Mouse (Mus musculus): ENCODE measurements at regions not wholly inside any gene's neighbourhood (a gene's known extent, or its start where the extent isn't known, plus 50 kb on each side); places are given as distances from the start of the nearest gene placed in this dataset.
"Not testable (repeated sequence)": the region's sequence is repeated elsewhere in the genome, so short reads cannot be mapped to it uniquely, and the experiment has no call there.

DNA sequence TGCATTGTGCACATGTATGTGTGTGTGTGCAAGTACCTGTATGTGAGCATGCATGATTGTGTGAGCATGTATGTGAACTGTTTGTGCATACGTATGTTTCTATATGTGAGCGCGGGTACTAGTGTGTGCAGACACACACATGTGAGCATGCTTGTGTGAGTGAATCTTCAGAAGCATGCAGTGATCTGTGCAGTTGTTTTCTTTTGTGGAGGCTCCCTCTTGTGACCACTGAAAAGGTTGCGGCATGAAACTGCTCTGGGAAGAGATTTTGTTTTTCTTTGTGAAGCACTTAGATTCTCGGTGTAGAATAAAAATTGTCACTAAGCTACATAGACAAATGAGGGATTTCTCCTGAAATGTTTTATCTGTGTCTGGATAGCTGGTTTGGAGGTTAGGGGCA lies 189.2 kb upstream of the Rapgef5 start:
- not testable (repeated sequence) for ATAC-seq (ENCODE audit: insufficient number of reproducible peaks, low FRiP score); H3K27me3 ChIP-seq (replicated peaks); H3K4me3 ChIP-seq; H3K4me1 ChIP-seq (replicated peaks); H3K27ac ChIP-seq (ENCODE audit: poor library complexity, severe bottlenecking); H3K9me3 ChIP-seq (replicated peaks); H3K4me2 ChIP-seq; H3K36me3 ChIP-seq; H3K9ac ChIP-seq
- WGBS: 62% methylated on average over 5 of the region's 5 CpGs

DNA sequence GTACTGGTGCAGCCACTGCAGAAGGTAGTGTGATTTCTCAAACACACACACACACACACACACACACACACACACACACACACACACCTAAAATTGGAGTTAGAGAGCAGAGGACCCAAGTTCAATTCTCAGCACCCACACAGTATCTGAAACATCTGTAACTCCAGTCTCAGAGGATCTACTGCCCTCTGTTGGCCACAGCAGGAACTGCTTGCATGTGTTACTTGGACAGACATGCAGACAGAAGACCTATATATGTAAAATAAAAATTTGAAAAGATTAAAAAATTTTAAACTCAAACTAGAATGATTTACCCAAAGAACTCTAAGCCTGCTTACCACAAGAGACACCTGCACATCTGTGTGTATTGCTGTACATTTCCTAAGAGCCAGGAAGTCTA lies 185.9 kb upstream of the Rapgef5 start:
- no peak for ATAC-seq (ENCODE audit: insufficient number of reproducible peaks, low FRiP score)
- Histone ChIP-seq H3K9ac (no peak overlapping the region), H3K4me2 (no peak overlapping the region), H3K27me3 (replicated peaks) (no peaks in the 10 kb centered on the region), H3K4me3 (no peak overlapping the region), H3K27ac (ENCODE audit: poor library complexity, severe bottlenecking) (no peak overlapping the region), H3K36me3 (no peaks in the 10 kb centered on the region), H3K4me1 (replicated peaks) (no peaks in the 10 kb centered on the region), H3K9me3 (replicated peaks) (peaks cover 8% of the 10 kb centered on the region; the same call in 1 of the 2 replicates)

DNA sequence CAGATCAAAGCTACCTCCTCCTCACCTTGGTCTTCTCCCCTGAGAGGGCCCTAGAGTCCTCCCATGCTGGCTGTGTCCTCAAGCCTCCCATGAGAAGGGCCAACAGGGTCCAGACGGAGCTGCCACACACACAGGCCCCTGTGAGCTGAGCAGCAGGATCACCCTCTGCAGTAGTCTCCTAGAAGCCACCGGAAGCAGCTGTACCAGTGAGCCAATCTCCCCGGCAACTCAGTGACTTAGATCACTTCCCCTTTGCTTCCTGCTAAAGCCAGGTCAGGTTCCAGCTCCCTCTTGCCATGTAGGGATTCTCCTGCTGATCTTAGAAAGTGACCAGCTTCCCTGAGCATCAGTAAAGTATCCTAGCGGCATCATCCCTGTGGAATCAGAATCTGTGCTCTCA lies 179.4 kb upstream of the Rapgef5 start:
- no peak overlapping the region for H3K27ac ChIP-seq (ENCODE audit: poor library complexity, severe bottlenecking)
- 0 out of 2 replicates have a peak, but pooled peaks cover 6% of the 10 kb centered on the region for H3K9me3 ChIP-seq (replicated peaks)
- H3K4me1 ChIP-seq (replicated peaks): no peaks in the 10 kb centered on the region
- no peak overlapping the region for H3K9ac ChIP-seq
- no peak overlapping the region for H3K4me2 ChIP-seq
- no peaks in the 10 kb centered on the region for H3K36me3 ChIP-seq
- no peak overlapping the region for H3K4me3 ChIP-seq
- H3K27me3 ChIP-seq (replicated peaks): no peaks in the 10 kb centered on the region
- 49% methylated on average over 4 of the region's 4 CpGs for WGBS
- ATAC-seq (ENCODE audit: insufficient number of reproducible peaks, low FRiP score): no peak

DNA sequence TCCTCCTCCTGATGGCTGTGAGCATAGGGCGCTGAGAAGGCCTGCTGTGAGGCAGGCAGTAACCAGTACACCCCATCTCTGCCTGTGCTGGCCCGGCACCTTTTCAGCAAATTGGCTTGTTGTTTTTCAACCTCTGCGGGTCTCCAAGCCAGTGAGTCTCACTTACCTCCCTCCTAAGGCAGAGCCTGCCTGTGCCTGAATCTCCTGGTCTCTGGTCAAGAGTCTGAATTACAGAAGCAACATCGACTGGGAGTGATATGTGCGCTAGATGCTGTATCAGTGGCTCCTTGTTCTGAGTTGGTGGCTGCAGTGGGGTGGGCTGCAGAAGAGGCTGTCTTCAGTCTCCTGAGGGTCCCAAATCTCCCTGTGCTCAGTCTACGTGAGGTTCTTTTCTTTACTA lies 174.0 kb upstream of the Rapgef5 start:
- WGBS: 32% methylated on average over 6 of the region's 6 CpGs
- Histone ChIP-seq H3K4me3 (no peak overlapping the region), H3K27ac (ENCODE audit: poor library complexity, severe bottlenecking) (no peak overlapping the region), H3K9me3 (replicated peaks) (0 out of 2 replicates have a peak, but pooled peaks cover 3% of the 10 kb centered on the region), H3K36me3 (no peaks in the 10 kb centered on the region), H3K9ac (no peak overlapping the region), H3K4me1 (replicated peaks) (peaks cover 16% of the 10 kb centered on the region), H3K4me2 (no peak overlapping the region), H3K27me3 (replicated peaks) (0 out of 2 replicates have a peak, but pooled peaks cover 8% of the 10 kb centered on the region)
- ATAC-seq (ENCODE audit: insufficient number of reproducible peaks, low FRiP score): no peak

DNA sequence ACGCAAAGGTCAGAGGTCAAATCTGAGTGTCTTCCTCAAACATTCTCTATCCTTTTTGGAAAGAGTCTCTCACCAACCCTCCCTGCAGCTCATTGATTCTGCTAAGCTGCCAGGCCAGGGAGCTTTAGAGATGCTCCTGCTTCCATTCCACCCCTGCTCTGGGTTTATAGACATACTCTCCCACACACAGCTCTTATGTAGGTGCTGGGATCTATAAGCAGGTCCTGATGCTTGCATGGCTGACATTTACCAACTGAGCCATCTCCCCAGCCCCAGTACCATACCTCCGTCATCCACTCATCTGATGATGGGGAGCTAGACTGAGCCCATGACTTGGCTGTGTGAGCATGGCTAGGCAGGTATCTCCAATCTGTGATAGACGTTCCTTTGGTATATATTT lies 173.2 kb upstream of the Rapgef5 start:
- H3K9ac ChIP-seq: no peak overlapping the region
- no peak overlapping the region for H3K27ac ChIP-seq (ENCODE audit: poor library complexity, severe bottlenecking)
- no peak for ATAC-seq (ENCODE audit: insufficient number of reproducible peaks, low FRiP score)
- H3K4me3 ChIP-seq: no peak overlapping the region
- 0 out of 2 replicates have a peak, but pooled peaks cover 8% of the 10 kb centered on the region for H3K27me3 ChIP-seq (replicated peaks)
- H3K4me2 ChIP-seq: no peak overlapping the region
- H3K9me3 ChIP-seq (replicated peaks): 0 out of 2 replicates have a peak, but pooled peaks cover 3% of the 10 kb centered on the region
- no peaks in the 10 kb centered on the region for H3K36me3 ChIP-seq
- peaks cover 16% of the 10 kb centered on the region for H3K4me1 ChIP-seq (replicated peaks)
- WGBS: 87% methylated on average over 3 of the region's 3 CpGs

DNA sequence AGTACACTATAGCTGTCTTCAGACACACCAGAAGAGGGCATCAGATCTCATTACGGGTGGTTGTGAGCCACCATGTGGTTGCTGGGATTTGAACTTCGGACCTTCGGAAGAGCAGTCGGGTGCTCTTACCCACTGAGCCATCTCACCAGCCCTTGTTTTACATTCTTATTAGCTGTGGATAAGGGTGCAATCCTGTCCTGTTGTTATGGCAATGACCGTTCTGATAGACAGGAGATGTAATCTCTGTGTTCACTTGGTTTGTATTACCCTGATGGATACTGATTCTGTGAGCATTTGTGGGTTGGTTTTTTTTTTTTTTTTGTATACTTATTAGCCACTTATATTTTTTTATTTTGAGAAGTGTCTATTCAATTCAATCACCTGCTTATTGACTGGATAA lies 172.7 kb upstream of the Rapgef5 start:
- H3K27me3 ChIP-seq (replicated peaks); H3K9me3 ChIP-seq (replicated peaks); ATAC-seq (ENCODE audit: insufficient number of reproducible peaks, low FRiP score); H3K9ac ChIP-seq; H3K4me3 ChIP-seq; H3K27ac ChIP-seq (ENCODE audit: poor library complexity, severe bottlenecking); H3K4me2 ChIP-seq; H3K36me3 ChIP-seq: not testable (repeated sequence)
- peaks cover 16% of the 10 kb centered on the region for H3K4me1 ChIP-seq (replicated peaks)
- WGBS: 82% methylated on average over 5 of the region's 5 CpGs

DNA sequence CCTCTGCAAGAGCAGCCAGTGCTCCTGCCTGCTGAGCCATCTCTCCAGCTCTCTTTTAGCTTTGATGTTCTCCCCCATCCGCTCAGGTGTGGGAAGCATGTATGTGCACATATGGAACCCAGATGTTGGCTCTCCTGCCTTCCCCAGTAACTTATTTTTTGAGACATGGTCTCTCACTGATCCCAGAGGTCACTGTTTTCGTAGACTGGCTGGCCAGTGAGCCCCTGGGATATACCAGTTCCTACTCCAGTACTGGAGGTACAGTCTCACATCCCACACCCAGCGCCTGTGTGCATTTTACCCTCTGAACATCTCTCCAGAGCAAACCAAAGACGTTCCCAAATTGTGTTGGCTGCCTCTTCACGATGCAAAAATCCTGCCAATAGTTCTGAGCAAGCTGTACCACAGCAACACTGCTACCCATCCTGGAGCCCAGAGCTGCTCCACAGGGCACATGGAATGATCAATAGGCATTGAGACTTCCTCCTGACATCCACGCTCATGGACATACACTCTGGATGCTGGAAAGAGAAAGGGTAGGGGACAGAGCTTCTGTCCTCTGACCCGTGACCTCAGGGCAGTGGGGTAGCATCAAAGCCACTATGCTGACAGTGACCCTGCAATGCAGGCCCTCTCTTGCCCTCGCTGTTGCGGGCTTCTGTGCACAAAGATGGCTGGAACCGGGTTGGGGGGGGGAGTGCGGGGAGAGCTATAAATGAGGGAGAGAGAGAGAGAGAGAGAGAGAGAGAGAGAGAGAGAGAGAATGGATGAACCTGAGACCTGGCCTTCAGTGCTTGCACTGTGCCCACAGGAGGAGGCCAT lies 171.8 kb upstream of the Rapgef5 start:
- no peak overlapping the region for H3K9ac ChIP-seq
- H3K4me2 ChIP-seq: no peak overlapping the region
- 0 out of 2 replicates have a peak, but pooled peaks cover 8% of the 10 kb centered on the region for H3K27me3 ChIP-seq (replicated peaks)
- no peaks in the 10 kb centered on the region for H3K36me3 ChIP-seq
- no peaks in the 10 kb centered on the region for H3K9me3 ChIP-seq (replicated peaks)
- H3K27ac ChIP-seq (ENCODE audit: poor library complexity, severe bottlenecking): no peak overlapping the region
- H3K4me1 ChIP-seq (replicated peaks): peaks cover 16% of the 10 kb centered on the region
- no peak overlapping the region for H3K4me3 ChIP-seq
- WGBS: 71% methylated on average over 11 of the region's 11 CpGs
- no peak for ATAC-seq (ENCODE audit: insufficient number of reproducible peaks, low FRiP score)

DNA sequence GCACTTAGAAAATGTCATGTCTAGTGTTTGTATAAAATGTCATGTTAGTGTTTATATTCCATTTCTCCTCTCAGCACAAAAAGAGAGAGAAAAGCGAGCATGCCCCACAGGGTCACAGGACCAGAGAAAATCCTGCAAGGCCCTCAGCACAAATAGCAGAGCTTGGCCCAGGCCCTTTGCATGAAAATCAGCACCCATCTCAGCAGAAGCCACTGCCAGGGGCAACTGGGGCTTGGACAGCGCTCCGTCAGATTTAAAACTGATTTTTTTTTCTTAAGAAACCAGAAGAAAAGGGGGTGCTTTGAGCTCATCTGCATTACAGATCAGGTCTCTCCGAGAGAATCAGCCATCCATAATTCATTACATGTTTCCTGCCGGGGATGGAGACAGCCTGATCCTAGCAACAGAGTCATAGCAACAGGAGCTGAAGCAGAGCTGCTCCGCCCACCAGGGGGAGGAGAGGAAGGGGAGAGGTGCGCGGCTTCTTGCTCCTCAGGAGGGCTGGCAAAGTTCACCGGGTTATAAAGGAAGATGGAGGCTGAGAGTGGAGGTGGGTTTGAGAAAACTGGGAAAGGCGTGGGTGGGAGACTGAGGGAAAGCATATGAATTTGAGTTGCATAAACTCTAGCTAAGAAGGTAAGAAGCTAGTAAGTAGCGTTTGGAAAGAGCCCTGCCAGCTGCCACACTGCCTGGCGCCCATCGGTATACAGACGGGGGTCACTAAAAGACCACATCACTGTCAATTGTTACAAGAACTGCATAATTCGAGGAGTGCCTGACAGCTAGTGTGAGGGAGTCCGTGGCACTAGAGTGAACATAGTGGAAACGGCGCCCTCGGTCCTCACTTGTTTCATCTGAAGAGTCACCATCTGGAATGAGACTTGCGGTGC lies 170.9 kb upstream of the Rapgef5 start:
- no peak overlapping the region for H3K9ac ChIP-seq
- WGBS: 30% methylated on average over 20 of the region's 20 CpGs
- no peaks in the 10 kb centered on the region for H3K36me3 ChIP-seq
- ATAC-seq (ENCODE audit: insufficient number of reproducible peaks, low FRiP score): no peak
- H3K4me2 ChIP-seq: peak overlapping the region; percentile 25
- H3K4me1 ChIP-seq (replicated peaks): peaks cover 16% of the 10 kb centered on the region
- H3K9me3 ChIP-seq (replicated peaks): no peaks in the 10 kb centered on the region
- H3K27me3 ChIP-seq (replicated peaks): 0 out of 2 replicates have a peak, but pooled peaks cover 8% of the 10 kb centered on the region
- no peak overlapping the region for H3K4me3 ChIP-seq
- H3K27ac ChIP-seq (ENCODE audit: poor library complexity, severe bottlenecking): no peak overlapping the region

DNA sequence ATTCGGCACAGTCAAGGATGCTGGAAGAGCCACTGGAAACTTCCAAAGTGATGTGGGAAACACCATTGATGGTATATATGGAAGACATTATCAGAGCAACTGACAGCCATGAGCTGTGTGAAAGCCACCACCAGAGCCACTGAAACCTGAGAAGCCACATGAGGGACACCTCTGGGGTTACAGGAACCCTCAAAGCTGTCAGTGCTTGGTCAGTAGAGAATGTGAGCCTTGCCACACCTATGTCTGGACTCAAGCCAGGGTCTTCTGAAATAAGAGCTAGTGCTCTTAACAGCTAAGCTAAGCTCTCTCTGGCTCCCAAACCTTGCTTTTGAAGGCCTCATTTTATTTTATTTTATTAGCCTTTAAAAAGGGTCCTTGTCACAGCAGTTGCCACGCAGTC lies 170.2 kb upstream of the Rapgef5 start:
- no peaks in the 10 kb centered on the region for H3K9me3 ChIP-seq (replicated peaks)
- no peak overlapping the region for H3K4me2 ChIP-seq
- WGBS: 69% methylated on average over 2 of the region's 2 CpGs

DNA sequence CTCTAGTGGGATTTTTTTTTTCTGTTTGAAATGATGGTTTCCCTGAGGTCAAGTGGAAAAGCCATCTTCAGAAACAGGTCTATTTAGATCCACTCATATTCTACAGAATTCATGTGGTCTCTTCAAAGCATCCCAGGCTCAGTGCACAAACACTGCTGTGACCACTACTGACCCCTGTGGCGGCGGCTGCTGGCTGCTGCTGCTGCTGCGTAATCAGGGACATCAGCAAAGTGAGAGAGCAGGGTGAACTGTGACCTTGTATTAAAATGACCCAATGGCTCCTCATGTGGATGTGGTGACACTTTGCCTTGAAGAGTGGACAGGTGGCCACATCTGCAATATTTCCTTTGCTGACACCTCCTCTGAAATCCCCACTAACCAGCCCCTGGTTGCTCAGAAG lies 169.1 kb upstream of the Rapgef5 start:
- Histone ChIP-seq H3K4me3 (no peak overlapping the region), H3K4me1 (replicated peaks) (peaks cover 16% of the 10 kb centered on the region), H3K9me3 (replicated peaks) (no peaks in the 10 kb centered on the region), H3K9ac (no peak overlapping the region), H3K27ac (ENCODE audit: poor library complexity, severe bottlenecking) (no peak overlapping the region), H3K27me3 (replicated peaks) (0 out of 2 replicates have a peak, but pooled peaks cover 8% of the 10 kb centered on the region), H3K4me2 (no peak overlapping the region), H3K36me3 (no peaks in the 10 kb centered on the region)
- ATAC-seq (ENCODE audit: insufficient number of reproducible peaks, low FRiP score): no peak
- WGBS: 41% methylated on average over 3 of the region's 3 CpGs

More for the DNA sequence above, 170.2 kb upstream of the Rapgef5 start:
- H3K4me1 ChIP-seq (replicated peaks): peaks cover 16% of the 10 kb centered on the region
- H3K9ac ChIP-seq: no peak overlapping the region
- no peaks in the 10 kb centered on the region for H3K36me3 ChIP-seq
- H3K27me3 ChIP-seq (replicated peaks): 0 out of 2 replicates have a peak, but pooled peaks cover 8% of the 10 kb centered on the region
- no peak overlapping the region for H3K27ac ChIP-seq (ENCODE audit: poor library complexity, severe bottlenecking)
- H3K4me3 ChIP-seq: no peak overlapping the region
- no peak for ATAC-seq (ENCODE audit: insufficient number of reproducible peaks, low FRiP score)

DNA sequence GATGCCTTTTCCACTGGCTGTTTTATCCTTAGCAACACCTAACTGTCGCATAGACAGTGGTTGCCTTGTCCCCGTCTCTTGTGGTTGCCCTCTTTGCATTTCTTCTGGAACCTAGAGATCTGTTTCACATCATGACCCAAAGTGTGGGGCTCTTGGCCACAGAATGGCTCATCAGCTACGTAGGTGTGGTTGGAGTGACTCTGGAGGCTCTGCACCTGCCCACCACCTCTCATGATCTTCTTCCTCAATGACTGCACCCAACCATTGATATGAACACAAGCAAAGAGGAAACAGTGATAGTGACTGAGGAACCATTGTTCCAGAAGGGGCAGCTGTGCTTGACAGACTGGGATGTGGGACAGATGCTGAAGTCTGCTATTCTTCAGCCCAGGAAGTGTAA lies 167.8 kb upstream of the Rapgef5 start:
- Histone ChIP-seq H3K4me1 (replicated peaks) (peaks cover 16% of the 10 kb centered on the region), H3K4me3 (no peak overlapping the region), H3K36me3 (no peaks in the 10 kb centered on the region), H3K27me3 (replicated peaks) (0 out of 2 replicates have a peak, but pooled peaks cover 8% of the 10 kb centered on the region), H3K9ac (no peak overlapping the region), H3K4me2 (no peak overlapping the region), H3K27ac (ENCODE audit: poor library complexity, severe bottlenecking) (no peak overlapping the region), H3K9me3 (replicated peaks) (no peaks in the 10 kb centered on the region)
- WGBS: 79% methylated on average over 3 of the region's 3 CpGs
- no peak for ATAC-seq (ENCODE audit: insufficient number of reproducible peaks, low FRiP score)
